Mouse (Mus musculus): ENCODE data around the gene Asb14.
A peak's percentile ranks its signal among the peaks of the same experiment; 100 is the strongest.
"Not testable (repeated sequence)": the region's sequence is repeated elsewhere in the genome, so short reads cannot be mapped to it uniquely, and the experiment has no call there.

The Asb14 gene

DNA sequence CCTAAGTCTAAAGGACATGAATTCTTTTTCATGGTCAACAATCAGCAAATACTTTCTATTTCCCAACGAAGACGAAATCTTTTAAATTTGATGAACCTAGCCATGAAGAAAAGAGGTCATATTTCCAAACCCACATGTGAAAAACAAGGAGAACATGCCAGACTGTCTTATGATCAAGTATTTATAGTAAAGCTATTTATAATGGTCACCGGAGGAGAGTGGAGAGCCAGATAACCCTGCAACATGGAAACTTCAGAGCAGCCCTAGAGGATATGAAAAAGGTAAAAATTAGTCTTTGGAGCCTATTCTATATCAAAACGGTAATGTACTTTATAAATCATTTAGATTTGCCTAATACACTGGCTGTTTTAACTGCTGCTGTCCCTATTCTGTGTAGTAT, at the start of gene Asb14:
Gene Asb14, plus strand, starts transcription at position 166 of the 400 bp plus-strand sequence.
- DNase-seq (ENCODE audit: low read depth): no peak

DNA sequence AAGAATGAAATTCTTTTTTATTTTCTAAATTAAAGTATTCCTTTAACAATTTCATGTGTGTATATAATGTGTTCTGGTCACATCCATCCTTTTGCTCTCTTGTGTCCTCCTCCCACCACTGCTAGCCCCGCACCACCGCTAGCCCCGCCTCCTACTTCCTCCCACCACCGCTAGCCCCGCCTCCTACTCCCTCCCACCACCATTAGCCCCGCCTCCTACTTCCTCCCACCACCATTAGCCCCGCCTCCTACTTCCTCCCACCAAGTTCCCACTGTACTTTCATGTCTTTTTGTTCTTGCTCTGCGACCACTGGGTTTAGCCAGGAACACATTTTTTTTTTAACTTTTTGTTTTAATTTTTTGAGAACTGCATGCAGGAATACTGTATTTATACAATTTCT, 41.3 kb upstream of the Asb14 start:
- peak; percentile 62 for DNase-seq (ENCODE audit: low read depth)

DNA sequence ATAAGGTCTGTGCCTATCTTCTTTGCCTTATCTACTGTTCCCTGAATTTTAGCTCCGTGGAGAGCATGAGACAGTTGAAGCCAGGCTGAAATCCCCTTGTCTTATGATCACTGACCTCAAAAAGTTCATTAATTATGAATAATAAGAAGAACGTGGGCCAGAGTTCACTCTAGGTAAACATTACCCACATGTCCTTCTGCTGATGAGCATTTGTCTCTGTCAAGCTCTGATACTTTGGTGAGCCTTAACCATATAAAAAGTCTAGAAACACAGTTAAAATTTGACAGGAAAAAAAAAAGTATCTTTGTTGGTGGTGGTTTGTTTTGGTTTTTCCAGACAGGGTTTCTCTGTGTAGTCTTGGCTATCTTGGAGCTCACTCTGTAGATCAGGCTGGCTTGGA, 40.3 kb upstream of the Asb14 start:
- no peak for DNase-seq (ENCODE audit: low read depth)

DNA sequence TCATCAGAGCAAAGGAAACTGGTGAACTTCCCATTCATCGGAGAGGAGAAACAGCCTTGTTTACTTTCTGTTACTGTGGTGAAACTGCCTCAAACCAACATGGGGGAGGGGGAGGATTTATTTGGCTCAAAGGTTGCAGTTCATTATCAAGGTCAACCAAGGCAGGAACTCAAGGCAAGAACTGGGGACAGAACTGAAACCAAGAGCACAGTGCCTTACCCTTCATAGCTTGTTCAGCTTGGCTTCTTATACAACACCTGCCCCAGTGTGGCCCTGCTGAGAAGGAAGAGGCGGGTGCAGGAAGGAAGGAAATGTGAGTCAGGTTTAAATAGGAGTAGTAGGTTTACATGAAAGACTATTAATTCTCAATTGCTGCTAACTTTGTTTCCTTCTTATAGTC, 36.0 kb upstream of the Asb14 start:
- peak; percentile 95 for DNase-seq (ENCODE audit: low read depth)

DNA sequence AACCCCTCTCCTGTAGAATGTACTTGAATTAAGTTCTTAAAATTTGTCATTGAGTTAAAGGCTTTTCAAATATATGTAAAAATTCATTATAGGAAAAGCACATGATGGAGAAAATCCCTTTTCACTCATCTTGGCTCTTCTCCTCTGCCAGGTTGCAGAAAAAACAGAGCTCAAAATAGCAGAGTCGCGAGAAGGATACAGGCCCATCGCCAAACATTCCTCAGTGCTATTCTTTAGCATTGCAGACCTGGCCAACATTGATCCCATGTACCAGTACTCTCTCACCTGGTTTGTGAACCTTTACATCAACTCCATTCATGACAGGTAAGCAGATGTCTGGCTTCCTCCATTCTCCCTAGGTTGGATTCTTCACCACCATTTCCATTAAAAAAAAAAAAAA, 35.3 kb upstream of the Asb14 start:
- no peak for DNase-seq (ENCODE audit: low read depth)

DNA sequence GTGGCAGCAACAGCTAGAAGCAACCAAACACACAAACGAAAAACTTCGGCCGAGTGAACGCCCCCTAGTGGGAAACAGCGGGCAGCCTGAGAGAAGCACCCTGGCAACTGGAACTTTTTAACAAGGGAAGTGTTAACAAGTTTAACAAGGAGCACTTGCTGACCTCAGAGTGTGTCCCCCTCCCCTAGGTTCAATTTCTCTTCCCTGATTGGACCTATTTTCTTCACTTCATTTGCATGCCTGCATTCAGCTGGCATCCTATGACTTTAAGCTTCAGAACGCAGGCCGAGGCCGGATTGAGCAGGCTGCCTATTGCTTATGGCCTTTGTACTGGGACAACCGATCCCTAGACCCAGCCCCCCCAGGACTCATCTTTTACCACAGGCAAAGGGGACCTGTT, 27.0 kb upstream of the Asb14 start:
- DNase-seq (ENCODE audit: low read depth): no peak

DNA sequence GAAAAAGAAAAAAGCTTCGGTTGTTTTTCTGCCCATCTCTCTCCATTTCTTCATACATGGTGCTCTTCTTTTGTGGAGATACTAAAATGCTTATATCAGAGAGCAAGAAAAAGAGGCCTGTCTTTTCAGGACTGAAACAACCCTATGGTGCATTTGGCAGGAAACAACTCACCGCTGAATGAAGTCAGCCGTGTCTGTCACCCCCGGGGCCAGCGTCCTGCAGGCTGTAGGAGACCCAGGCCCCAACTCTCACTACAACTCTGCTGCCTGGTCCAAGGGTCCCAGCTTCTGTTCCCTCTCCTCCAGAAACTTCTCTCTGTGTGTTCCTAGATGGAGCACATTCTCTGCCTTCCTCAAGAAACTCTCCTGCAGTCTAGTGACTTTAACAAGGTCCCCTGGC, 26.1 kb upstream of the Asb14 start:
- DNase-seq (ENCODE audit: low read depth): no peak

DNA sequence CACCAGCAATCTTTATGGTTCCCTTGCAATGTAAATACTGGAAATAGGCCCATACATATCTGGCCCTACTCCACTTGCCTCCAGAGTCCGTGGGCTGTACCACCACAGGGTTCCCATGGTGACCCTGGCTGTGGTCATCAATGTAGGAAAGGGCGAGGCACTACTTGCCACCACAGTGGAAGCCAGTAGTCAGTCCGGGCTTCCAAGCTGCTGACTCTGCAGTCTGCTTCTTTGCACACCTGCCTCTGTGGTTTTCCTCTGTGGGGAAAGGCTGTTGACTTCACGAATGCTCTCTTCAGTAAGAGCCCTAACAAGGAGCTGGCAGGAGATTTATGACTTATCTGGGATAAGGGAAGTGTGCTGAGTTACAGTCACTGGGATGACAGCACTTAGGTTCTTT, 15.6 kb upstream of the Asb14 start:
- peak; percentile 94 for DNase-seq (ENCODE audit: low read depth)

DNA sequence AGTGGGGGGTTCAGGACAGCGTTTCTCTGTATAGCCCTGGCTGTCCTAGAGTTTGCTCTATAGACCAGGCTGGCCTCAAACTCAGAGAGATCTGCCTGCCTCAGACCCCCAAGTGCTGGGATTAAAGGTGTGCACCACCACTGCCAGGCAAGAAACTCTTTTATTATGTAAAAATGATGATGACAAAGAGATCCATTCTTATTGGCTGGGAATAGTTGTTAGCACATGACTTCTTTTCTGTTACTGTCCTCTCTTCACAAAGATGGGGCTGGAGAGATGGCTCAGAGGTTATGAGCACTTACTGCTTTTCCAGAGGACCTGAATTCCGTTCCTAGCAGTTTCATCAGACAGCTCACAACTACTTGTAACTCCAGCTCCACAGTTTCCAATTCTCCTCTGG, 14.4 kb upstream of the Asb14 start:
- DNase-seq (ENCODE audit: low read depth): no peak

DNA sequence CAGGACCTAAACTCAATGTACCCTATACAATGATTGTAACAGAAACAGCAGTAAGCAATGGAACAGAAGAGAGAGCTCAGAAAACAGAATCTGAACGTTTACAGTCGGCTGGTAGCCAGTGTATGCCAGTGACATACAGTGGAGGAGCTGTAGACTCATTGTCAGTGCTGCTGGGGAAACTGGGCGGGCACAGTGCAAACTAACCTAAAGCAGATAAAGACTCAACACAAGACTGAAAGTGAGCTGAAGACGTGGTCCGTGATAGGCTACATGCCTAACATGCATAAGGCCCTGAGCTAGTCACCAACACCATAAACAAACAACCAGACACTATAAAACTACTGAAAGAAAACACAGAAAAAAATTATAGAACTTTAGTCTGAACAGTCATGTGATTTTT, 12.7 kb upstream of the Asb14 start:
- DNase-seq (ENCODE audit: low read depth): no peak

DNA sequence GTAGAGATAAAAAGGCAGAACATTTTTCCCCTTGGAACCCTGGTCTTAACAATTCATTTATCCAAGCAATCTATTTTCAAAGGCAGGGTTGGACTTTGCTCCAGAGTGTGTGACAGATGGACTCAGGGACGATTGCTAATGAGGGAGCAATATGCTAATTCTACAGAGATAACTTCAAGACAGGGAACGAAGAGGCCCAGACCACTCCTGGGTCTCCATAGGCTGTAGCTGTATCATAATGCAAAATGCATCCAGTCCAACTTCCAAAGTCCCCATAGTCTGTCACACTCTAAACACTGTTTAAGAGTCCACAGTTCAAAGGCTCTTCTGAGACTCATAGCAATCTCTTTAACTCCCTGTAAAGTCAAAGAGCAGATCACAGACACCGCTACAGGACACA, 7.1 kb upstream of the Asb14 start:
- DNase-seq (ENCODE audit: low read depth): no peak

DNA sequence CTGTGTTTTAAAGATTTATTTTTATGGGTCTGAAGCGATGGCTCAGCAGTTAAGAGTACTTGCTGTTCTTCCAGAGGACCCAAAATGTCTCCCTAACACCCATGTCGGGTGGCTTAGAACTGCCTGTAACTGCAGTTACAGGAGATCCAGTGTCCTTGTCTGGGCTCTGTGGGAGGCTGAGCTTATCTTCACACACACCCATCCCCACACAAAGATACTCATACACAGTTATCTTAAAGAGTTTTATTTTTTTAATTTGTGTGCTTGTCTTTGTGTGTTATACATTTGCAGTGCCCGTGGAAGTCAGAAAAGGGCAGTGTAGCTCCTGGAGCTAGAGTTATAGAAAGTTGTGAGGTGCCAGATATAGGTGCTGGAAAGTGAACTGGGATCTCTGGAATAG, 3.6 kb upstream of the Asb14 start:
- DNase-seq (ENCODE audit: low read depth): no peak

DNA sequence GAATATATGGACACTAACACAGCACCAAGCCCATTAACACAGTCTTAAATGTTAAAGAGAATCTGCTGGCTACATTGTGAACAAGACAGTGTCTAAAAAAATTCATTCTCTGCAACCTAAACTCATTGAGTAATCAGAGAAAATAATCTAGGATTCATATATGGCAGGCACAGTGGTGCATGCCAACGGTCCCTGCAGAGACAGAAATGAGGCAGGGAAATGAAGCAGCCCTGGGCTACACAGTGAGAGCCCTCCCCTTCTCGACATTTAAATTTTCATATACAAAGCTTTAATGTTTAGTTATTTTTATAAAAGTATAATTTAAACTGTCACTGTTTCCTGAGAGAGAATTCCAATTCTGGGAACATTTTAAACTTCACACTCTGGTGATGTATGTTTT, 5.1 kb downstream of the Asb14 start:
- no peak for DNase-seq (ENCODE audit: low read depth)

DNA sequence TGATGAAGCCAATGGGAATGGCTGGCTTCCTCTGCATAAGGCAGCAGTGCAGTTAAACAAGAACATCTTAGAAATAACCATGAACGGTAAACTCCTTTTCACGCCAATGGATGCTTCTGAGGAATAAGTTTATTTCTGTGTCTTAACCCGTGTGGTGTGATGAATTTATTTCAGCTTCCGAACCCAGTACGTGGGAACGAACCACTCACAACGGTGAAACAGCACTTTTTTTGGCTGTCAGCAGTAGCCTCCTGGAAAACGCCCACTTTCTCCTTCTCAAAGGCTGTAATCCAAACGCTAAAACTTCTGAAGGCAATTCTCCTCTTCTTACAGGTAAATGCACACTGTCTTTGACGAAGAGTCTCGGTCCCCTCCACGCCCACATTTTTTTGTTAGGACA, 6.5 kb downstream of the Asb14 start:
- DNase-seq (ENCODE audit: low read depth): no peak

DNA sequence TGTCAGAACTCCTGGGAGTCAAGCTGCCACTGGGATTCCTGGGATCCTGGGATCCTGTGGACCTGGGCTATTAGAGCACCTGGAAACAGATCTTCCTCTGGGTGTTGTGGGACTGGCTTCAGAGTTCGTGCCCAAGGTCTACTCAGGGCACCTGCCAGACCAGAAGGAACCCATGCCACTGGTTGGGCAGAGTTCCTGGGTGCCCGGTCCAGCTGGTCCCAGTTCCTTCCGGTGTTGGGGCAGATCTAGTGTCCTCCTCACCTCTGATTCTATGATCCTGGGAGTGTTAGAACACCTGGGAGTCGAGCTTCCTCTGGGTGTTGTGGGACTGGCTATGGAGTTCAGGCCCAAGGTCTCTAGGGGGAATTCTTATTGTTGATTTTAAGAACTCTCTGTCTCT, 13.0 kb downstream of the Asb14 start:
- DNase-seq (ENCODE audit: low read depth): no peak

DNA sequence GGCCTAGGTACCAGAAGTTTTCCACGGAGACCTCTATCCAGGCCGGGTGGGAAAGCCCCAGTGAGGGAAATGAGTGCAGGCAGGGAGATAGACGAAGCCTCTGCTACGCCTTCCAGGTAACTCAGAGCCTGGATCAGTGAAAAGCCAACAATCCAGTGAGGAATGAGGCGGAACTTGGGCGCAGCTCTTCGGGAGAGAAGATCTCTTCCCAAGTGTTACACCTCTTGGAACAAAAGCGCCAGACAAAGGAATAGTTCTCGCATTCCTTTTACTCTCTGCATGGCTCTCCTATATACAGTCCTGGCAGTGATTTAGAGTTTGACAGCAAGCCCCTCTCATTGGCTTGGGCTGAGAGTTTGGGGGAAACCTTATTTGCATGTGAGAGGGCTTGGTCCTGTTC, 16.1 kb downstream of the Asb14 start:
- DNase-seq (ENCODE audit: low read depth): not testable (repeated sequence)

DNA sequence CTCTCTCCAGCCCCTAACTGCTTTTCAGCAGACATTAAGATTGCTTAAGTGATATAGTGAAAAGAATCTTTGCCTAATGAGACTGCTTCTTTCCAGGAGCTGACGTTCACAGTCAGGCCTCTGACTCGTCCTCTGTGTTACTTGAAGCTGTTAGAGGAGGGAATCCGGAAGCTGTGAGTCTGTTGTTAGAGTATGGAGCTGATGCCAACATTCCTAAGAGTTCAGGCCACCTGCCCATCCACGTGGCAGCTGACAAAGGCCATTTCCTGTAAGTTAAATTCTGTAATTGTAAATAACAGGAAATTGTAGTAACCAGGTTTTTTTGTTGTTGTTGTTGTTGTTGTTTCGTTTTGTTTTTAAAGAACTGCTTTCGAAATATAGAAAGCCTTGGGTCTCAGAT, 16.8 kb downstream of the Asb14 start:
- no peak for DNase-seq (ENCODE audit: low read depth)

DNA sequence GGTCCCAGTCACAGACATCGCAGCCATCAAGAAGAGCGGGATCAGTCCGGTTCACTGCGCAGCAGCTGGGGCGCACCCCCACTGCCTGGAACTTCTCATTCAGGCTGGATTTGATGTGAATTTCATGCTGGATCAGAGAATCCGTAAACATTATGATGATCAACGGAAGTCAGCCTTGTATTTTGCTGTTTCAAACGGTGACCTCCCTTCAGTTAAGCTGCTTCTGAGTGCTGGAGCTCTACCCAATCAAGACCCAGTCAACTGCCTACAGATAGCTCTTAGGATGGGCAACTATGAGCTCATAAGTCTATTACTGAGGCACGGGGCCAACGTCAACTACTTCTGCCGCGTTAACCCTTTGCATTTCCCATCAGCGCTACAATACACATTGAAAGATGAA, 17.5 kb downstream of the Asb14 start:
- DNase-seq (ENCODE audit: low read depth): no peak

DNA sequence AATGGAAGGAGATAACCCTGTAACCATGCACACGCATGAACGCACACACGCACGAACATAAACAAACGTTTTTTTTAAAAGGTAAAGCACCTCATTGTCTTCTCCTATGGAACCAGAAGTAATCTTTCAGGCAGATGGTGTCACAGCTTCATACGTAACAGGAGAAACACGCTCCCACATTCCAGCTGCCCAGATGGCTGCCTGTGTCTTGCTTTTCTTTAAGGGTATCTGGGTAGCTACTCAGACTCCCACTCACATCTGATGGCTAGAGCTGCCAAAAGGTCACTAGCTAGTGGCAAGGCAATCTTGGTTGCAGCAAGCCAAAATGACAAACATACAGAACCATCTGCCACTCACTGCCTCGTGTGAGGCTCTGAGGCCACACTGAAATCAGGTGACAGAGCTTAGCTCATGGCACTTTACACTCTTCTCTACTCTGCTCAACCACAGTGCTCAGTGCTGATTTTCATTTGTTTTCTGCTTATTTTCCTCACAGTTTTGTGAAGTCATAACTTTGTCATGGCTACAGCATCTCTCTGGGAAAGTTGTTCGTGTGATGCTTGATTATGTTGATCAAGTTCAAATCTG, 19.4 kb downstream of the Asb14 start:
- no peak for DNase-seq (ENCODE audit: low read depth)

DNA sequence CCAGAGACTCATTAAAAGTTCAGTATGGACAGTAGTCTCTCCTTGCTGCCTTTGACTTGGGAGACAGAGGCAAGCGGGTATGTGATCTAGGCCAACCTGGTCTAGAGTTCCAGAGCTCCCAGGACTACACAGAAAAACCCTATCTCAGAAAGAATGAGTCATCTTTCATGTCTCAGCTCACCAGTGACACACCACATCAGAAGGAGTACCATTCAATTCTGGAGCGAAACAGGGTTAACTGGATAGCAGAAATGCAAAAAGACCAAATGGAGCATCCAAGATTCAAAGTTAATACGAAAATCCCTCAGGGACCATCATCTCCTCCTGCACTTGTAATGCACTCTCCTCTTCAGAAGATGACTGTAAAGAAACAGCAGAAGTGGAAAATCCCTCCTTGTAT, 25.0 kb downstream of the Asb14 start:
- DNase-seq (ENCODE audit: low read depth): peak; percentile 14

DNA sequence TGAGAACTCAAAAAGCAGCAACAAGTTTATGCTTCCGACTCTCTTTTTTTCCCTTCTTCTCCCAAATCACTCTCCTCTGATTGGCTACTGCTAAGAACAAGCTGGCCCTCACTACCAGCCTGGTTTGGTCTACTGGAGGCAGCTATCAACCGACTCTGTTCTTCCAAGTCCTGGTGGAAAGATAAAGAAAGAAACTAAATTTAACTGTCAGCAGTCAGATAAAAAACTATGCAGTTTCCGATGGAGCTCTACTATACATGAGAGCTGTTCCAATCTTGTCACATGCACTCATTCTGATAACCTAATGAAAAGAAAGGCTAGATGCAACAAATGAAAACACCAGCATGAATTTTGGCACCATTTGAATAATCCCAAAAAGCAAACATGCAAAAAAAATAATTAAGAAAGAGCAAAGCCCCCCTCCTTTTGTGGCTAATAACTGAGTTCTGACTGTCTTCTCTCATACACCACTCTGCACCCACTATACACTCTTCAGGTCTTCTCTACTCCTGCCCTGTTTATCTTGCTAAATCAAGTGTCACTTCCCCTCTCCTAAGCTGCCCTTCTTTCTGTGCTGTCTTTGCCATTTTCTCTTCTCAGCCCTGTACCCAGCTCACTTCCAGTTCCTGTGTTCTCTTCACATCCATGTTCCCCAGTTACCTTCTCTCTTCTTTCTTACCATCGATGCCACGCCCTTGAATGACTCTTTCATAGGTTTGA, 29.5 kb downstream of the Asb14 start:
- DNase-seq (ENCODE audit: low read depth): no peak

DNA sequence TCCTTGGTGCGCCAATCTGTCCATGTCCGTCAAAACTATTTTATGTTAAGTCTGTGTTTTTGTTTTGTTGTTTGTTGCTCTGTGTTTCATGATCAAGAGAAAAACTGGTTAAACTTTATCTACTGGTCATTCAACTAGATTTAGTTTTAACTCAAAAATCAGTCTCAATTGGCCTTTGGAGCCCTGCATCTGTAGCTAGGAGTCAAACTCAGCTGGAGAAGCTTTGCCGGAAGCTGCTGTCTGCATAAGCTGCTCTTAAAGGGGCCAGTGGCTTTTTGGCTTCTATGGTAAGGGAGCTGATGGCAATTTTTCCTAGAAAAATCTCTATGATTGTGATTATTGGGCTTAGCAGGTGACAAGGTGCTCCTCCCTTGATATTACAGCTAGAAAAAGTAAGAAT, 40.5 kb downstream of the Asb14 start:
- DNase-seq (ENCODE audit: low read depth): no peak

DNA sequence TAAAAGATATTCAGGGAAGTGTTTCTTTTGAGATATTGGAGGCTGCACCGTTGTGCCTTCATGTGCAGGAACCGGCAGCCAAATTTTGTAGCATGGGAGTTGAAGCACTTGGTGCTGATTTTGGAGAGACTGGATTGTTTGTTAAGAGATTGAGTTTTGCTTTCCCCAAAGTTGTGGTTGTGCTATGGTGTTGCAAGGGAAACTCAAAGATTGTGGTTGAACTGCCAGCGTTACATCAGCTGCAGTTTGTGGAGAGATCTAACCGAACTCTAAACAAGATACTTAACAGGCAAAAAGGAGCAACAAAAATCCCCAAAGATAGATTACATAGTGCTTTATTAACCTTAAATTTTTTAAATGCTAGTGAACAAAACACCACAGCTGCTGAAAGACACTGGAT, 41.2 kb downstream of the Asb14 start:
- DNase-seq (ENCODE audit: low read depth): peak; percentile 71

DNA sequence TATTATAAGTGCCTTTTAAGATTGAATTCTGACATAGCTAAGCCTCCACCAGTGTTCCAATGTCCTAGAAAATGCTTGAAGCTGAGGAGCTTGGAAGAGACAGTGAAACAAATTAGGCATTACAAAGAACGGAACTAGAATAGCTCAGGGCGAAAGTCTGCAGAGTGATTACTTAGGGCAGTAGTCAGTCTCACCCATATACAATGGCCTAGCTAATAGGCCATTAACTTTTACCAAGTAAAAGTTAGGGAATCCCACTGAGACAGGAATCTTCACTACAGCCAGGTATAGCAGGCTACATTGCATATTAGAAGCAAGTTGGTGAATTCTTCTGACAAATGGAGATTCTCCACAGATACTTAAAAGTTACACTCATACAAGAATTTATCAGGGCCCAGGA, 61.8 kb downstream of the Asb14 start:
- not testable (repeated sequence) for DNase-seq (ENCODE audit: low read depth)
